Mouse (Mus musculus): ENCODE data around the gene Fabp3.

GRCm38 (mm10) chr4:130282856-130283255 lies 25.5 kb upstream of the Fabp3 start:
- TF ChIP-seq CTCF (IDR thresholded peaks at IDR 0.05; ENCODE audit: low read depth, low read length) = no peak
- TF ChIP-seq TAL1 (conservative IDR thresholded peaks at IDR 0.05; ENCODE audit: low read depth, low read length) = no peak
- TF ChIP-seq GATA2 (IDR thresholded peaks at IDR 0.05; ENCODE audit: borderline replicate concordance, low read depth, low read length) = no peak

Data from G1E (cell line).